Mouse (Mus musculus) hematopoietic stem cell, adult 5-6 weeks (primary cell): ENCODE measurements around the gene Slit1. TPM values are rescaled to one million over a fixed set of nuclear protein-coding genes. Genes with fewer than 3 reads are reported as not detected.

ENCODE experiments used
- ATAC-seq, 2 experiments: fragments of 125-278 bp in 1 of 2; replicated peaks in 1 of 2; 2 replicates each; pipeline ENCODE4 v1.8.0; 2016 to 2017; ENCODE audit warnings: inconsistent platforms in 2 of 2, mild to moderate bottlenecking in 2 of 2, moderate number of reproducible peaks in 2 of 2, low read depth in 1 of 2, moderate TSS enrichment in 1 of 2; ENCODE audit not compliant: low FRiP score in 2 of 2, poor library complexity in 2 of 2, severe bottlenecking in 2 of 2, insufficient read depth in 1 of 2, low TSS enrichment in 1 of 2
- total RNA-seq: library from RNA; stranded (forward); fragments of 172-1452, 232-1000 nt; gene quantifications from 2 replicates; pipeline ENCODE4 v1.2.3, GENCODE M21; 2017

The Slit1 gene
- total RNA-seq, 1 experiment from 2014 or later, result not detected

DNA sequence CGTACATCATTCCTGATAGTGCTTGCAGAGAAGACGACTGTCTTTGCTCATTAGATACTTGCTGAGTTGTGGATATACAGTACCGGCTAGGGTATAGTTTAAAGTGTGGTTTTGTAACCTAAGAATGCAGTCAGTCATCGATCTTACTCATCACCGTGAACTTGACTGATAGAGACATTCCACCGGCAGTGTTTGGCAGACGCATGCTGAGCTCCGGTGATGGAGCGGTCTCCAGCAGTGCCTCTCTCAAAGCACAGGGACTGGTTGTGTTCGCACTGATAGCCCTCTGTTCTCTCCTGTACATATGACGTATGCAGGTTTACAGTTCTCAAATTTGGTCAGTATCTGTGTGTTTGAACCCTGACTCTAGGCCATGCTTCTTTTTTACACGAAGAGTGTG is 151.7 kb downstream of the Slit1 start:
- no peak for ATAC-seq

DNA sequence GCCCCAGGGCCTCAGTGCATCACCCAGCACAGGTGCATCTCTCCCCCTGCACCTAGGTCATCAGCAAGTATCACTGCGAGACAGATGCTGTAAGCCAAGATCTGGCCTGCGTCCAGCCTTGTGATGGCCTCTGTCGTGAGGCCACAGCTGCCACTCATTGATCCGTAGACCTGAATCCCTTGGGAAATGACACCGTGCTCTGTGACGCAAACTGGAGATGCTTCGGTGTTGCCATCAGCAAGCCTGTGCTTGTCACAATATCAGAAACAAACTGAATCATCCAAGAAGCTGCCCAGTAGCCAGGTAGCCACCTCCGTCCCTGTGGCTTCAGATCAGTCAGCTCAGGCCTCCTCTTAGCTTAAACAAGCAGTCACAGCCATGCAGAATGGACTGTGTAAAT is 153.8 kb downstream of the Slit1 start:
- ATAC-seq, result no peak

DNA sequence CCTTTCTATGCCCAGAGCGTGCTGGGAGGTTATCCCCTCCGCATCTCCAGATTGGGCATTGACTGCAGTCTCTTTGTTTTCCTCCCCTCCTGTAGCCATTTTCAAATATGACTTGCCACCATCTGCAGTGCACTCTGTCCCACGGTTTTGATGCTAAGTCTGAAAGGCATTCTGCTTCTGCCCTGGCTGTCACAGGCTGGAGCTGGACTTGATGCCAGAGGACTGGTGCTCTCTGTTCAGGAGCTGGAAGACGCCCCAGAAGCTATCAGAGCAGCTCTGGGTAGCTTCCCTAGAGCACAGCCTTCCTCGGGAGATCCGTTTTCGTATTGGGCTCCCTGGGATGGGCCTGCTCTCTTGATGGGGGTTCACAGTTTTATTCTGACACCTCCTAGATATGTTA is 154.4 kb downstream of the Slit1 start:
- no peak for ATAC-seq

DNA sequence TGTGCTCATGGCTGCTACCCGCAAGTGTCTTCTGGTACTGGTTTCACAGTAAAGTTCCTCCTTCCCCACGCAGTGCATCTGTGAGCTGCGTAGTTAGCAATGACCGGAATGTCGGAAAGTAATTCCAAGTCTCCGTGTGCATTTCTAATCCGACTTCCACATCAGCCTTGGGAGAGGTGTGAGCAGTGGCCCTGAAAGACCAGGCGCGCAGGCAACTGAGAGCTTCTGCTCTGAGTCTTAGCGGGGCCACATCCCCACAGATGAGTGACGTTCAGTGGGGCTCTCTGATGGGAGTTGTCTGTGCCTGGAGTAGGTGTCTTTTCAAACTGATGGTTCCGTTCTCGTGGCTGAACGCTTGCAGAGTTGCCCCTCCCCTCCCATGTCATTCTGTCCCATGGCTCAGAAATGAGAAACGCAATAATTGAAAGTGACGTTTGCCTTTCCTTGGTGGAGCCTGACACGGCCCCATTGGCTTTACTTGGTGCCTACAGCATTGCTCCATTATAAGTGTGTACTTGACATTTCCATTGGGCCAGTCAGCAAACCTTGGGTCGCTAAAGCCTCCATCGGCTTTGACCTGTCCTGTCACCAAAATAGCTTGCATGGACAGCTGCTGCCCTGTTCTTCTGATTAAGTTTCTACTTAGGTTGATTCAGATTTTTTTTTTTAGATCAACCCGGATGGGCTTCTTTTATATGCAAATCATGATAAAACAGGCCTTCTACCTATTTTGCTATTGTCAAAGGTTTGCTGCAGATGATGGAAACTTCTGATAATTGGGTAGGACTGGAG is 155.8 kb downstream of the Slit1 start:
- ATAC-seq, result no peak

DNA sequence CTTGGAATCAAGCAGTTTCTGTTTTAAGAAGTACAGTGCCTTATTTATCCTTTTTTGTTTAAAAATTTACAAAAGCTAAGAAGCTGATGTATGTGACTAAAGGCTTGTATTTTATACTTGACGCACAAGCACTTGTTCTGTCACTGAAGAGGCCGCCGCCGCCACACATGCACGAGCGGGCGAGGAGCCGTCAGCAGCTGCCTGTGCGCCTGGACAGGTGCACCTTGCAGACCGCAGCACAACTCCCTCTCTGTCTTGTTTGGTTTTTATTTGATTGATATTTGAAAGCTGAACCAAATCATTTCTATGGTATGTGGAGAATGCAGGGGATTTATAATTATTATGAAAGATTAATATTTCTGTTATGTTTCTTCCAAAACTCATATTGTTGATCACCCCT is 156.7 kb downstream of the Slit1 start:
- ATAC-seq, result no peak

DNA sequence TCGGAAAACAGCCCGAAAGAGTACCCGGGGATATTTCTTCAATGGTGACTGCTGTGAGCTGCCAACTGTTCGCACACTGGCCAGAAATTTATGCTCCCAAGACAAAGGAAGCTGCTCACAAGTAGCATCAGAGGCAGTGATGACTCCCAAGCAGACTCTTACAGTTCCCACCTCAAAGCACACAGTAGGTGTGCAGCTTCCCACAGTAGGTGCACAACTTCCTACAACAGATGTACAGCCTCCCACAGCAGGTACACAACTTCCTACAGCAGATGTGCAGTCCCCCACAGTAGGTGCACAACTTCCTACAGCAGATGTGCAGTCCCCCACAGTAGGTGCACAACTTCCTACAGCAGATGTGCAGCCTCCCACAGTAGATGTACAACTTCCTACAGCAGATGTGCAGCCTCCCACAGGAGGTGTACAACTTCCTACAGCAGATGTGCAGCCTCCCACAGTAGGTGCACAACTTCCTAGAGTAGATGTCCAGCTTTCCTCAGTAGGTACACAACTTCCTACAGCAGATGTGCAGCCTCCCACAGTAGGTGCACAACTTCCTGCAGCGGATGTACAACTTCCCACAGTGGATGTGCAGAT is 160.4 kb downstream of the Slit1 start:
- ATAC-seq, result no peak

DNA sequence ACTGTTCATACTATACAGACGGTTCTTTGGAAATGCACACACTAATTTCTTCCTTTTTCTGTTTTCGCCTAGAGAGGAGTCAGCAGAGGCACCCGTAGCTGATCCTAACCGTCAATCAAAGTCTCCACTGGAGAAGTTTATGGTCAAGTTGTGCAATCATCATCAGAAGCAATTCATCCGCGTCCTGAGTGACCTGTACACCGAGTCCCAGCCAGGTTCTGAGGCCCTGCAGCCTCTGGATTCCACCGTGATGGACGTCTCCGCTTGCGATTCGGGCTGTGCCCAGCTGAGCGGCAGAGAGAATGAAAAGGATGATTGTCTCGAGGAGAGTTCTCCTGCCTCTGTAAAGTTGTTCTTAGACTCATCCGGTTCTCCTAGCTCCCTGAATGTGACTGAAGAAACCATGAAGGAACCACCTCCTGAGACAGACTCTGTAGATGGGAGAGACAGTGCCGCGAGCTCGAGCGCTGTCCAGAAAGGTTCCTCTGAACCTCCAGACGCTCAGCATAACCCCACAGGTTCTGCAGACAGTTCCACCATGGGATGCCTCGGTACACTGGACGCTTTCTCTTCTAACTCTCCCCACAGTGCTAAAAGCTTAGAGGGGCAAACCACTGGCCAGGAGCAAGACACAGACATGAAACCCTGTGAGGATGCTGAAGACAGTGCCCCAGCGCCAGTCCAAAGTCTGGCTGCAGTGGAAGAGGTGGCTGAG is 161.6 kb downstream of the Slit1 start, which contains the start of gene Gm340:
TSS of gene Gm340 (plus strand) at position 665 of the 715 bp plus-strand sequence.
- no peak for ATAC-seq

DNA sequence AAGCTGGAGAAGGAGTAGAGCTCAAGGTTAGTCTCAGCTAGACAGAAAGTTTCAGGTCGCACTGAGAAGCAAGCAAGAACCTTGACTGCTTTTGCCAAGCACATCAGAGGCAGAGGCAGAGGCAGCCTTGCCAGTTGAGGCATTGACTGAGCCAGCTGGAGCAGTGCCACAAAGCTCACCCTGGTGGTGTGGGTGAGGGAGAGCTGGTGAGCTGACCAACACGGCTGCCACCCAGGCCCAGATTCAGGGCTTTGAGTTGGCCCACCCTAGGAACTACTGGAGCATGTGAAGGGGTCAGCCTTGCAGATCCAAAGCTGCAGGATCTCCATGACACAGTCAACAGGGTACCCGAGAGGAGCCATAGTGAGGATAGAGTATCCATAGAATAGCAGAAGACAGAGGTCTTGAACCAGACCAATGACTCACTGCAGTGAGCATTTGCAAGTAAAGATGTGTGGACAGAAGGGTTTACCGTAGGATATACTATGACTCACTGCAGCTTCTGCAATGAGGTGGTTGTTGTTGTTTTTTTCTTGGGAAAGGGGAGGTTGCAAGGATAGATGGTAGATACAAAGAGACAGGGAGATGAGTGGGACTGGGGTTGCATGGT is 164.0 kb downstream of the Slit1 start:
- ATAC-seq, result no peak

DNA sequence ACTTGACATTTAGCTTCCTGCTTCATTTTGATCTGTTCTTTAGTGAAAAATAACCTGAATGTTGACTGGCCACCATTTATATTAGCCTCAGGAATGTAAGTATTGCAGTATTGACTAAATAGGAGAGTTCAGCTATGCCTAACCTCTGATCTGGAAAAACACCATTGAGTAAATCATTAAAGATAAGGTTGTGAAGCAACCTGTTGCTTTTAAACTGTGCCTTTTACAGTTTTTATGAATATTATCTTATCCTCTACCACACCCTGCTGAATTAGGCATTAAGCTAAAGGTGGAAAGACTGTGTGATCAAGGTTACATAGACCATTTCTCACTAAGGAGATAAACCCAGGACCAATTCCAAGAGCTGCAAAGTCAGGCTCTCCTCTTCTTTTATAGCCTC is 165.9 kb downstream of the Slit1 start:
- no peak for ATAC-seq

DNA sequence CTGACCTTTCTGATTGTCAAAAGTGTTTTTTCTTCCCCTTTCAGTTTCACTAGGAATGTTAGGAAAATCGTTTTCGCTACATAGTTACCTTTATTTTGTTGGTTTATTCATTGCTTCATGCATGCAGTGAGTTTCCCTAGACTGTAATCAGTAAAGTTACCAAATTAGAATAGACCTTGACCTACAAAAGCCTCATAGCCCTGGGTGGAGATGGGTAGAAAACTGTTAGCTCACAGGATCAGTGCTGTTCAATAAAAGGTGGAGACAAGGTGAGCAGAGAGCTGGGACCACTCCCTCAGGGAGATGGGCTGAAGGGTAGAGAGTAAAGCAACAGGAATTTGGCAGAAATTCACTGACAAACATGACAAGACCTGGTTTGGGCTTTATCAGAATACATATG is 169.8 kb downstream of the Slit1 start:
- no peak for ATAC-seq

DNA sequence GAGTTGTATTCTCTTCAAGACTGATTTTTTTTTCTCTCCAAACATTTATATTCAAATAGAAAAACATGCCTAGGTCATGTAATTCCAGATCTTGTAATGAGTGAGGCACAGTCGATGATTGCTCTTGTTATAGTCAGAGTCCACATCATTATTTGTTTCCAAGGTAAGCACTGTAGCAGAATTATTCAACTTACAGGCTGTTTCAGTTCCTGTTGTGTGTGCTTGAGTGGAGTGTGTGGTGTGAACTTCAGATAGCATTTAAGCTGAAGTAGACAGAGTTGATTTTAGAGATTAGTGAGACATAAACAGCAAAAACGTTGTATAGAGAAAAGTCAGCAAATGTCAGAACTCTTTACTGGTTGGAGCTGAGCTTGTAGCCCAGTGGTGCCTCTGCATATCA is 174.7 kb downstream of the Slit1 start:
- ATAC-seq, result no peak

DNA sequence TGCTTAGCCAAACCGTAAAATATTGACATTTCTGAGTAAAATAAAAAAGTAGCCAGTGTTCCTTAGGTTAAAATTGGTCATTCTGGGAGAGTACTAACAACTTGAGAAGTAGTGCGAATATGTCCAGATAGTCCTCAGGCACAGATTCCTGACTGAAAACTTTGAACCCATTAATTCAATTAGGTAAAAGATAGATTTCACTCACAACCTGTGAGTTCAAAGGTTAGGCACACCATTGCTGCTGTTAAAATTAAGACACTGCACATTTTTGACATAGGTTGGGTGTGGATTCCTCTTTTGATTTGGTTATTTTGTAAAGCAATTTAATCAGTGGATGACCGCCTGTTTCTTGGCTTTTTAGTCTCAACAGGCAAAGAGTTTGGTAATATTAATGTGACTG is 182.6 kb downstream of the Slit1 start:
- ATAC-seq, result no peak

DNA sequence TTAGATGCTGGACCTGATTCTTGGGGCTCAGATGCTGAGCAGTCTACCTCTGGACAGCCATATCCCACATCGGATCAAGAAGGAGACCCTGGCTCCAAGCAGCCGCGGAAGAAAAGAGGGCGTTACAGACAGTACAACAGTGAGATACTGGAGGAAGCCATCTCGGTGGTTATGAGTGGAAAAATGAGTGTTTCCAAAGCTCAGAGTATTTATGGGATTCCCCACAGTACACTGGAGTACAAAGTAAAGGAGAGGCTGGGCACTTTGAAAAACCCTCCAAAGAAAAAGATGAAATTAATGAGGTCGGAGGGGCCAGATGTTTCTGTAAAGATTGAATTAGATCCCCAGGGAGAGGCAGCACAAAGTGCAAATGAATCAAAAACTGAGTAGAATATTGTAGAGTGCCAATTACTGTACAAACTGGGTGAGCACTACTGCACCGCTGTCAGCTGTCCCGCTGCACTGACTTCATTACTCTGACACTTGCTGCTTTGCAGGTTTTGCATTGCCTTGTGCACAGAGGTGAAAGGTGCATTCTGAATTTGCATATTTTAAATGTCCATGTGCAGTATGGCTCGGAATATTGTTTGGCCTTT is 184.5 kb downstream of the Slit1 start:
- no peak for ATAC-seq

DNA sequence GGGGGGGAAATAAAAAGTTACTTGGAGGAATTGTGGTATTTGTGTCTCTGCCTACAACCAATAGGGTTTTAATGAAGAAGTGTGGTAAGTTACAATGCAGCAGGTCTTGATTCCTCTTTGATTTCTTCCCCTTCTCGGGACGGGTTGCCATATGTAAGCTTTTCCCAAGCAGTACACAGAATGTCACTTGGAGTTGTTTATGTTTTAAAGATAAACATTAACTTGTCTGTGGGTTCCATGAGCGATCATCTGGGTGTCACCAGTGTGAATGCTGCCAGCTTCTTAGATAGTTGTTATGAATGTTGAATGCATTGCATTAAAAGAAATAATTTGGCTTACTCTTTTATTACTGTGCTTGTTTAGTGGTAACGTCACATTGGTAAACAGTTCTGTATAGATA is 186.0 kb downstream of the Slit1 start:
- no peak for ATAC-seq

DNA sequence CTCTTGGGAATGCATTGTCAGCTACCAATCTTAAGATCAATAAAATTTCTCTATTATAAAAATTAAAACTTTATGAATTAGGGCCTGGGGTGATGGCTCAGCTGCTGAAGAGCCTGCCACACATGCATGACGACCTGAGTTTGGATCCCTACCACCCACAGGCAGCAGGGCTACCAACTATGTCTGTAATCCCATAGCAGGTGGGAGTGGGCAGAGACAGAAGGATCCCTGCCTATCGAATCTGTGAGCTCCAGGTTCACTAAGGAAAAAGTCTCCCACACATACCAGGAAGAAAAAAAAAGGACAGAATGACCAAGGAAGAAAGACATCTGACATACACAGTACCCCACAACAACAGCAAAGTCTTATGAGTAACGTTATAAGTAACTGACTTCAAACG is 186.5 kb downstream of the Slit1 start:
- ATAC-seq, result no peak
